Mouse (Mus musculus): ENCODE results near the gene Cd6. TPM values are rescaled to one million over a fixed set of nuclear protein-coding genes. Genes with fewer than 3 reads are reported as not detected.

Gene Cd6
- polyA plus RNA-seq (2017; shearing (Covaris generic)) = 665 TPM

GRCm38 (mm10) chr19:10829436-10830175, at the start of gene Cd6:
TSS of gene Cd6 (minus strand) at chr19:10830058.

DNA sequence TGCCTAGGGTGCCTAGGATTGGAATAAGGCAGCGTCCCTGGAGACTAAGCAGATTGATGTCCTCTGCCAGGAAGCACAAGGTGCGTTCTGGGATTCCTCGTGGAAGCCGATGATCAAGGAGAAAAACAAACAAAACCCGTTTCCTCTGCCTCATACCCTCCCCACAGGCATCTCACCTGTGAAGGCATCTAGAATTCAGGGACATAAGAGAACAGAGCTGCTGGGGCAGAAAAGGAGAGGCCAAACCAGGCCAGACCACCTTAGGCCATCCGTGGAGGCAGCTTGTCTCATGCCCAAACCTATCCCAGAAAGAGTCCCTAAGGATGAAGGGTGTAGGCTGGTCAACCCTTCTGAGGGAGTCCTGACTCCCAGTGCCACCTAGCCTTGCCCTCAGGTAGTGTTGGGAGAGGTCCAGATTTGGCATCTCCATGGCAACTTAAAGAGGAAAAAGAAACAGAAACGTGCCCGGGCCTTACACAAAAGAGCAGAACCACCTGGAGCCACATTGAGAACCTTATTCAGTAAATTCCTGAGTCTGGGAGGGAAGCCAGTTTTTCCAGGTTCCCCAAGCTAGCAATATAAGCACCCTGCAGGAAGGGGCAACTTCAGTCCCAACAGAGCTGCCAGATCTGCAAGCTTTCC, 40.1 kb upstream of the Cd6 start, which contains the start of gene Tmem132a:
Tmem132a (minus strand) TSS at position 55 of the 642 bp plus-strand sequence.

GRCm38 (mm10) chr19:10839010-10839892, 9.4 kb upstream of the Cd6 start, which contains the start of gene Slc15a3:
TSS of gene Slc15a3 (plus strand) at chr19:10839727.

Other genes with a start within 250 kb of the Cd6 start
- 165 TPM for gene Ddb1, start 224.7 kb downstream of the Cd6 start, polyA plus RNA-seq (2017; shearing (Covaris generic))
- gene Tkfc, start 224.4 kb downstream of the Cd6 start, polyA plus RNA-seq (2017; shearing (Covaris generic)) = 9.3 TPM
- not detected for gene Vwce, start 195.8 kb downstream of the Cd6 start, polyA plus RNA-seq (2017; shearing (Covaris generic))
- not detected for gene Pga5, start 152.0 kb downstream of the Cd6 start, polyA plus RNA-seq (2017; shearing (Covaris generic))
- gene Vps37c, start 141.3 kb downstream of the Cd6 start, polyA plus RNA-seq (2017; shearing (Covaris generic)) = 24.2 TPM
- gene Cd5, start 91.1 kb downstream of the Cd6 start, polyA plus RNA-seq (2017; shearing (Covaris generic)) = 647 TPM
- 0.50 TPM for gene Slc15a3, start 9.7 kb upstream of the Cd6 start, polyA plus RNA-seq (2017; shearing (Covaris generic))
- gene Tmem132a, start 39.9 kb upstream of the Cd6 start, polyA plus RNA-seq (2017; shearing (Covaris generic)) = 0.56 TPM
- gene Tmem109, start 51.9 kb upstream of the Cd6 start, polyA plus RNA-seq (2017; shearing (Covaris generic)) = 53.6 TPM
- gene Prpf19, start 65.2 kb upstream of the Cd6 start, polyA plus RNA-seq (2017; shearing (Covaris generic)) = 103 TPM
- not detected for gene Zp1, start 90.6 kb upstream of the Cd6 start, polyA plus RNA-seq (2017; shearing (Covaris generic))
- gene Ptgdr2, start 107.1 kb upstream of the Cd6 start, polyA plus RNA-seq (2017; shearing (Covaris generic)) = 0.10 TPM
- gene Ccdc86, start 119.2 kb upstream of the Cd6 start, polyA plus RNA-seq (2017; shearing (Covaris generic)) = 19.4 TPM
- gene Ms4a10, start 144.6 kb upstream of the Cd6 start, polyA plus RNA-seq (2017; shearing (Covaris generic)) = not detected
- gene Ms4a15, start 163.2 kb upstream of the Cd6 start, polyA plus RNA-seq (2017; shearing (Covaris generic)) = 0.13 TPM
- gene Ms4a18, start 188.0 kb upstream of the Cd6 start, polyA plus RNA-seq (2017; shearing (Covaris generic)) = not detected

Data from CD4-positive, CD25-positive, alpha-beta regulatory T cell (primary cell).